Mouse (Mus musculus) erythroblast, adult 5-6 weeks (primary cell): ENCODE results near the gene Zfp821. TPM values are rescaled to one million over a fixed set of nuclear protein-coding genes. Genes with fewer than 3 reads are reported as not detected.

Experiments used
- ATAC-seq: replicated peaks from 2 replicates; pipeline ENCODE4 v1.8.0; 2016; ENCODE audit warnings: moderate number of reproducible peaks, mild to moderate bottlenecking, moderate TSS enrichment, inconsistent platforms; ENCODE audit not compliant: poor library complexity, low FRiP score, severe bottlenecking
- total RNA-seq, 2 experiments: library from RNA; stranded (forward) in 1 of 2; stranded (reverse) in 1 of 2; fragments of 150-400 nt in 1 of 2; fragments of 200-764, 138-1000 nt in 1 of 2; gene quantifications; 2 replicates each; pipeline versions ENCODE4 v1.2.3 to v1.2.4; 2015 to 2017; ENCODE audit warnings: low replicate concordance in 2 of 2

Zfp821 gene
- total RNA-seq, 2 experiments from 2014 or later: 1.7 to 12.0 TPM

DNA sequence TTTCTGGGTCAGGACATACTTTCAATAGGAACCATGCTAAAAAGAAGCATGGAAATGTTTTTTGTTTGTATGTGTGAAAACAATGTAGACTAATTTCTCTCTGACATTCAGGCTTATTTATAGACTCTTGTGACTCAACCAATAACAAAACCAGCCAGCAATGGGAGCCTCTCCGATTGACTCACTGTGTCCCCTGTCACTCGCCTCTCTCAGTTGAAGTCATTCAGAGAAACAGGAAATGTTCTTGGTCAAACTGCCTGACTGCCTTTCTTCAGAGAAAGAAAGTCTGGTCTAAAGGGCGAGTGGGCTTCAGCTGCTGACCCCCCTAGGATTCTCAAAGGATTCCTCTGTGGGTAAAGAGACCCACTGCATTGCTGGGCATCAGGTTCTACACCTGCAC, 67.8 kb downstream of the Zfp821 start:
- ATAC-seq: no peak

Other genes with a start within 250 kb of the Zfp821 start
- not detected in 2 replicates for gene Pmfbp1, start 211.5 kb upstream of the Zfp821 start, total RNA-seq (2015; ENCODE audit: low replicate concordance)
- not detected in 2 replicates for gene Pmfbp1, start 211.5 kb upstream of the Zfp821 start, total RNA-seq (2017; ENCODE audit: low replicate concordance)
- gene Dhx38, start 139.7 kb upstream of the Zfp821 start, total RNA-seq (2015; ENCODE audit: low replicate concordance): 6.1 and 6.3 TPM in 2 replicates
- 18.2 and 26.5 TPM in 2 replicates for gene Dhx38, start 139.7 kb upstream of the Zfp821 start, total RNA-seq (2017; ENCODE audit: low replicate concordance)
- 1.9 and 3.6 TPM in 2 replicates for gene Txnl4b, start 139.7 kb upstream of the Zfp821 start, total RNA-seq (2015; ENCODE audit: low replicate concordance)
- gene Txnl4b, start 139.7 kb upstream of the Zfp821 start, total RNA-seq (2017; ENCODE audit: low replicate concordance): 3.8 and 4.3 TPM in 2 replicates
- gene Hp, start 126.4 kb upstream of the Zfp821 start, total RNA-seq (2015; ENCODE audit: low replicate concordance): 99.9 and 127 TPM in 2 replicates
- 102 and 125 TPM in 2 replicates for gene Hp, start 126.4 kb upstream of the Zfp821 start, total RNA-seq (2017; ENCODE audit: low replicate concordance)
- 0.77 and 4.8 TPM in 2 replicates for gene Dhodh, start 96.9 kb upstream of the Zfp821 start, total RNA-seq (2015; ENCODE audit: low replicate concordance)
- gene Dhodh, start 96.9 kb upstream of the Zfp821 start, total RNA-seq (2017; ENCODE audit: low replicate concordance): 4.0 and 4.3 TPM in 2 replicates
- 0.38 TPM in 1 of 2 replicates, not detected in the other for gene Pkd1l3, start 91.0 kb upstream of the Zfp821 start, total RNA-seq (2015; ENCODE audit: low replicate concordance)
- not detected in 2 replicates for gene Pkd1l3, start 91.0 kb upstream of the Zfp821 start, total RNA-seq (2017; ENCODE audit: low replicate concordance)
- 34.6 and 41.8 TPM in 2 replicates for gene Ist1, start 12.3 kb upstream of the Zfp821 start, total RNA-seq (2015; ENCODE audit: low replicate concordance)
- 38.2 and 45.8 TPM in 2 replicates for gene Ist1, start 12.3 kb upstream of the Zfp821 start, total RNA-seq (2017; ENCODE audit: low replicate concordance)
- 1.3 and 5.6 TPM in 2 replicates for gene Atxn1l, start 32.2 kb downstream of the Zfp821 start, total RNA-seq (2015; ENCODE audit: low replicate concordance)
- gene Atxn1l, start 32.2 kb downstream of the Zfp821 start, total RNA-seq (2017; ENCODE audit: low replicate concordance): 3.5 and 4.3 TPM in 2 replicates
- gene Ap1g1, start 73.0 kb downstream of the Zfp821 start, total RNA-seq (2015; ENCODE audit: low replicate concordance): 35.7 and 85.7 TPM in 2 replicates
- gene Ap1g1, start 73.0 kb downstream of the Zfp821 start, total RNA-seq (2017; ENCODE audit: low replicate concordance): 26.2 and 55.2 TPM in 2 replicates
- gene Phlpp2, start 163.0 kb downstream of the Zfp821 start, total RNA-seq (2015; ENCODE audit: low replicate concordance): 32.1 and 41.6 TPM in 2 replicates
- gene Phlpp2, start 163.0 kb downstream of the Zfp821 start, total RNA-seq (2017; ENCODE audit: low replicate concordance): 63.2 and 70.5 TPM in 2 replicates